In genomic region chr4:65673418-65673933, GRCm38 (mm10) we compare ENCODE assay signal across 22 mouse cellular contexts.
"Had no signal": no experiment of that assay in that cellular context is flagged by ENCODE, and none has a peak within 500 bp of the region (broad histone marks: within the 10 kb centered on the region; RNA-seq: fewer than 3 reads in every experiment).

No protein-coding gene starts in this region.

- H3K9ac ChIP-seq: limb, embryonic 13.5 days; liver, embryonic 12.5 days; liver, embryonic 15.5 days; lung, embryonic 15.5 days had no signal

- H3K27me3 ChIP-seq: limb, embryonic 13.5 days; liver, embryonic 12.5 days; liver, embryonic 15.5 days; lung, embryonic 15.5 days; megakaryocyte, embryonic 14.5 days had no signal

- H3K4me1 ChIP-seq: limb, embryonic 10.5 days; liver, embryonic 12.5 days; liver, embryonic 15.5 days; lung, embryonic 15.5 days; megakaryocyte, embryonic 14.5 days; midbrain, embryonic 10.5 days had no signal

- H3K4me3 ChIP-seq: layer of hippocampus, adult 2 months; limb, embryonic 10.5 days; limb, embryonic 13.5 days; liver, embryonic 12.5 days; liver, embryonic 15.5 days; lung, embryonic 15.5 days; megakaryocyte, embryonic 14.5 days; midbrain, embryonic 10.5 days had no signal

- DNase-seq: kidney, postnatal 25 days; layer of hippocampus, adult 9-11 months; liver; lung, adult 18-20 months; lung, postnatal 10 days; lung, postnatal 36 days; midbrain, embryonic 14.5 days; right cerebral cortex, postnatal 14 days; right cerebral cortex, postnatal 4 days; thymus, adult 2 months; thymus, postnatal 14 days; thymus, postnatal 4 days had no signal

- H3K4me2 ChIP-seq: limb, embryonic 13.5 days; liver, embryonic 12.5 days; liver, embryonic 15.5 days; lung, embryonic 15.5 days had no signal

- H3K36me3 ChIP-seq: limb, embryonic 10.5 days; limb, embryonic 13.5 days; liver, embryonic 12.5 days; liver, embryonic 15.5 days; lung, embryonic 15.5 days; midbrain, embryonic 10.5 days had no signal

- ATAC-seq: liver, embryonic 12.5 days had no signal

- H3K27ac ChIP-seq: kidney, postnatal 0 days; layer of hippocampus, adult 2 months; limb, embryonic 10.5 days; limb, embryonic 13.5 days; liver, embryonic 12.5 days; liver, embryonic 15.5 days; midbrain, embryonic 10.5 days; stomach, postnatal 0 days had no signal

- H3K9me3 ChIP-seq: limb, embryonic 10.5 days; limb, embryonic 13.5 days; liver, embryonic 12.5 days; liver, embryonic 15.5 days; lung, embryonic 15.5 days; midbrain, embryonic 10.5 days had no signal
